Mouse (Mus musculus): ENCODE measurements around the gene Foxd4.

GRCm38 (mm10) chr19:24871037-24871635, 29.9 kb downstream of the Foxd4 start:
- TF ChIP-seq CTCF (IDR thresholded peaks at IDR 0.05; ENCODE audit: insufficient read depth, low read depth, low read length), result peak; percentile 90
- no peak for TF ChIP-seq POLR2A (IDR thresholded peaks at IDR 0.05; ENCODE audit: insufficient read depth, low read depth, low read length)

Measured in olfactory bulb, adult 2 months (tissue).